Mouse (Mus musculus) heart, postnatal 0 days (tissue): ENCODE measurements at regions not wholly inside any gene's neighbourhood (a gene's known extent, or its start where the extent isn't known, plus 50 kb on each side); places are given as distances from the start of the nearest gene placed in this dataset.
"Not testable (repeated sequence)": the region's sequence is repeated elsewhere in the genome, so short reads cannot be mapped to it uniquely, and the experiment has no call there.

ENCODE experiments used
- CTCF ChIP-seq: IDR thresholded peaks from 2 replicates; pipeline ENCODE4 v1.5.1; 2016; ENCODE audit warnings: antibody characterized with exemption, control low read depth, low read depth
- EP300 ChIP-seq: IDR thresholded peaks from 2 replicates; pipeline ENCODE4 v1.6.1; 2016; ENCODE audit warnings: antibody characterized with exemption, low read depth

GRCm38 (mm10) chr16:29765801-29766200 lies 186.7 kb downstream of the Opa1 start:
- TF ChIP-seq CTCF, EP300: not testable (repeated sequence)
